In genomic region chr12:57548352-57548980, GRCm38 (mm10) we compare ENCODE assay signal across 10 mouse cellular contexts. TPM values are rescaled to one million over a fixed set of nuclear protein-coding genes. Genes with fewer than 3 reads are reported as not detected.
DNase-seq lines count a peak whose midpoint lies in the region; ATAC-seq and TF ChIP-seq lines count a peak whose summit lies in the region.
"Had no signal": no experiment of that assay in that cellular context is flagged by ENCODE, and none has a peak within 500 bp of the region (broad histone marks: within the 10 kb centered on the region; RNA-seq: fewer than 3 reads in every experiment).

No protein-coding gene starts in this region.

- peak; percentile 44 for TF ChIP-seq CTCF in forebrain, postnatal 0 days (IDR thresholded peaks at IDR 0.05; ENCODE audit: low read depth)
- TF ChIP-seq CTCF in thymus, adult 2 months (IDR thresholded peaks at IDR 0.05; ENCODE audit: borderline replicate concordance, control insufficient read depth, extremely low read depth, insufficient read depth, low read length, poor library complexity), result no peak

- H3K9me3 ChIP-seq in forebrain, postnatal 0 days (ENCODE audit: low read length), result no peaks in the 10 kb centered on the region
- H3K9me3 ChIP-seq in forebrain, embryonic 12.5 days, result no peaks in the 10 kb centered on the region

- no peak overlapping the region for H3K4me3 ChIP-seq in forebrain, postnatal 0 days (ENCODE audit: low read depth, low read length)
- H3K4me3 ChIP-seq in forebrain, embryonic 12.5 days (replicated peaks), result no peak overlapping the region
- no peak overlapping the region for H3K4me3 ChIP-seq in thymus, adult 2 months (ENCODE audit: control insufficient read depth, insufficient read depth, low read length)

- no peak overlapping the region for H3K4me2 ChIP-seq in forebrain, postnatal 0 days (ENCODE audit: low read depth)
- no peak overlapping the region for H3K4me2 ChIP-seq in forebrain, embryonic 12.5 days

- WGBS in forebrain, postnatal 0 days, result 1% methylated on average over 20 of the region's 20 CpGs
- under 1% methylated on average over 20 of the region's 20 CpGs for WGBS in forebrain, embryonic 12.5 days
- 2% methylated on average over 20 of the region's 20 CpGs for WGBS in thymus, adult 2 months

- H3K36me3 ChIP-seq in forebrain, postnatal 0 days (ENCODE audit: insufficient read depth), result no peaks in the 10 kb centered on the region
- no peaks in the 10 kb centered on the region for H3K36me3 ChIP-seq in forebrain, embryonic 12.5 days (replicated peaks)
- no peaks in the 10 kb centered on the region for H3K36me3 ChIP-seq in thymus, adult 2 months (ENCODE audit: control insufficient read depth, insufficient read depth, low read length)

- peak; percentile 40 for DNase-seq in forebrain, postnatal 0 days
- peak; percentile 50 for DNase-seq in R1 (ENCODE audit: low read depth, low spot score)
- DNase-seq in lung, postnatal 14 days, result peak; percentile 39
- no peak for DNase-seq in thymus, postnatal 25 days
- DNase-seq in thymus, adult 2 months, result no peak
- no peak for DNase-seq in adrenal gland, postnatal 10 days
- DNase-seq: adrenal gland, adult 2 months; kidney, postnatal 14 days had no signal

- H3K4me1 ChIP-seq in forebrain, postnatal 0 days (ENCODE audit: insufficient read depth), result no peaks in the 10 kb centered on the region
- H3K4me1 ChIP-seq in forebrain, embryonic 12.5 days, result peaks cover 22% of the 10 kb centered on the region
- peaks cover 5% of the 10 kb centered on the region for H3K4me1 ChIP-seq in thymus, adult 2 months (replicated peaks; ENCODE audit: control insufficient read depth, insufficient read depth, low read length)

- peaks cover 89% of the 10 kb centered on the region for H3K27me3 ChIP-seq in forebrain, postnatal 0 days (ENCODE audit: insufficient read depth, low read length)
- H3K27me3 ChIP-seq in forebrain, embryonic 12.5 days, result peaks cover 95% of the 10 kb centered on the region
- H3K27me3 ChIP-seq in thymus, adult 2 months (ENCODE audit: control insufficient read depth, insufficient read depth, low read length), result peaks cover 20% of the 10 kb centered on the region

- no peak for TF ChIP-seq POLR2A in thymus, adult 2 months (IDR thresholded peaks at IDR 0.05; ENCODE audit: control insufficient read depth, extremely low read depth, insufficient read depth, low read length, poor library complexity)

- no peak overlapping the region for H3K27ac ChIP-seq in forebrain, postnatal 0 days (ENCODE audit: low read depth, low read length)
- H3K27ac ChIP-seq in forebrain, embryonic 12.5 days, result no peak overlapping the region
- H3K27ac ChIP-seq in thymus, adult 2 months (ENCODE audit: control insufficient read depth, insufficient read depth, low read length), result no peak overlapping the region

- ATAC-seq in forebrain, postnatal 0 days, result no peak
- no peak; the same call in 1 of the 2 replicates for ATAC-seq in forebrain, embryonic 12.5 days (ENCODE audit: low FRiP score)
- ATAC-seq in inflammation-experienced regulatory T-cells, adult 6 months, result peak; percentile 19

- H3K9ac ChIP-seq in forebrain, postnatal 0 days, result no peak overlapping the region
- H3K9ac ChIP-seq in forebrain, embryonic 12.5 days, result no peak overlapping the region

RNA-seq across cellular contexts. Expression of gene Foxa1, which starts 1.8 kb away (rescaled TPM):
- 0.08 and 1.2 TPM in 2 replicates for total RNA-seq in forebrain, postnatal 0 days (2014; rRNA removed)
- 0.23 and 0.36 TPM in 2 replicates for polyA plus RNA-seq in forebrain, postnatal 0 days (2015; fragmentation: Nextera tagmentation; extraction: Ambion mirVana)
- polyA plus RNA-seq in forebrain, embryonic 12.5 days (2016; fragmentation: Nextera tagmentation; extraction: Ambion mirVana), result 0.74 and 1.1 TPM in 2 replicates
- not detected for polyA plus RNA-seq in inflammation-experienced regulatory T-cells, adult 6 months (2017; shearing (Covaris generic))
- 1.4 and 1.5 TPM in 2 replicates for polyA plus RNA-seq in thymus, adult 2 months (2012; rRNA removed)
- total RNA-seq in adrenal gland, postnatal 10 days (2021), result under 1 TPM; 0.45 to 0.96 TPM
- total RNA-seq: adrenal gland, adult 2 months had no signal

RNA-seq across cellular contexts. Expression of gene Ttc6, which starts 15.4 kb away (rescaled TPM):
- total RNA-seq in forebrain, postnatal 0 days (2014; rRNA removed), result 1.2 TPM in 2 replicates
- 0.34 and 0.74 TPM in 2 replicates for polyA plus RNA-seq in forebrain, postnatal 0 days (2015; fragmentation: Nextera tagmentation; extraction: Ambion mirVana)
- polyA plus RNA-seq in forebrain, embryonic 12.5 days (2016; fragmentation: Nextera tagmentation; extraction: Ambion mirVana), result 0.46 and 0.97 TPM in 2 replicates
- not detected for polyA plus RNA-seq in inflammation-experienced regulatory T-cells, adult 6 months (2017; shearing (Covaris generic))
- polyA plus RNA-seq in thymus, adult 2 months (2012; rRNA removed), result 0.05 and 0.12 TPM in 2 replicates
- under 1 TPM in 1 of 2 experiments, not detected in 1; 0.06 TPM for total RNA-seq in adrenal gland, postnatal 10 days (2021)
- total RNA-seq: adrenal gland, adult 2 months had no signal
- polyA plus RNA-seq: adrenal gland, adult 2 months had no signal

Comparison
In these comparisons a context has a peak if more than half of its experiments do, and no peak if none do; other contexts are left out.
1. DNase-seq: peak in forebrain, postnatal 0 days (single experiment), R1 (single experiment) and lung, postnatal 14 days (single experiment); none in thymus, postnatal 25 days (single experiment), thymus, adult 2 months (single experiment) and adrenal gland, postnatal 10 days (single experiment).